Mouse (Mus musculus): ENCODE measurements at regions not wholly inside any gene's neighbourhood (a gene's known extent, or its start where the extent isn't known, plus 50 kb on each side); places are given as distances from the start of the nearest gene placed in this dataset.
"Not testable (repeated sequence)": the region's sequence is repeated elsewhere in the genome, so short reads cannot be mapped to it uniquely, and the experiment has no call there.

GRCm38 (mm10) chr8:78118493-78118892, 94.6 kb upstream of the Ttc29 start:
- Histone ChIP-seq H3K9me3 (replicated peaks) (no peaks in the 10 kb centered on the region), H3K4me3 (replicated peaks) (no peak overlapping the region), H3K9ac (no peak overlapping the region), H3K27ac (no peak overlapping the region), H3K4me2 (no peak overlapping the region), H3K4me1 (replicated peaks) (no peaks in the 10 kb centered on the region), H3K27me3 (no peaks in the 10 kb centered on the region; the same call in 1 of the 2 replicates), H3K36me3 (no peaks in the 10 kb centered on the region)
- WGBS (ENCODE audit: insufficient replicate concordance): 73% methylated on average over 9 of the region's 9 CpGs
- ATAC-seq (ENCODE audit: low read depth): no peak
- DNase-seq: no peak

- Histone ChIP-seq H3K36me3 (no peaks in the 10 kb centered on the region), H3K9me3 (replicated peaks) (no peaks in the 10 kb centered on the region), H3K4me2 (no peak overlapping the region), H3K27me3 (no peaks in the 10 kb centered on the region; the same call in 1 of the 2 replicates), H3K27ac (no peak overlapping the region), H3K4me1 (replicated peaks) (no peaks in the 10 kb centered on the region), H3K4me3 (replicated peaks) (no peak overlapping the region), H3K9ac (no peak overlapping the region)
- DNase-seq (no peak), ATAC-seq (ENCODE audit: low read depth) (no peak)
- 77% methylated on average over 11 of the region's 11 CpGs for WGBS (ENCODE audit: insufficient replicate concordance)
Observed at GRCm38 (mm10) chr8:78119682-78120081, 93.4 kb upstream of the Ttc29 start.

GRCm38 (mm10) chr8:78124248-78124647, 88.8 kb upstream of the Ttc29 start:
- Histone ChIP-seq H3K9ac (no peak overlapping the region), H3K4me1 (replicated peaks) (no peaks in the 10 kb centered on the region), H3K27me3 (no peaks in the 10 kb centered on the region), H3K4me2 (no peak overlapping the region), H3K27ac (no peak overlapping the region), H3K36me3 (no peaks in the 10 kb centered on the region), H3K4me3 (replicated peaks) (no peak overlapping the region), H3K9me3 (replicated peaks) (no peaks in the 10 kb centered on the region)
- 32% methylated on average over 5 of the region's 5 CpGs for WGBS (ENCODE audit: insufficient replicate concordance)
- DNase-seq (peak; percentile 2), ATAC-seq (ENCODE audit: low read depth) (no peak)

GRCm38 (mm10) chr8:78127852-78128251, 85.2 kb upstream of the Ttc29 start:
- H3K4me2 ChIP-seq: no peak overlapping the region
- DNase-seq: no peak
- H3K4me3 ChIP-seq (replicated peaks): no peak overlapping the region
- H3K9me3 ChIP-seq (replicated peaks): no peaks in the 10 kb centered on the region
- ATAC-seq (ENCODE audit: low read depth): no peak
- no peak overlapping the region for H3K9ac ChIP-seq
- no peaks in the 10 kb centered on the region for H3K4me1 ChIP-seq (replicated peaks)
- no peaks in the 10 kb centered on the region for H3K36me3 ChIP-seq
- WGBS (ENCODE audit: insufficient replicate concordance): 11% methylated on average over 2 of the region's 2 CpGs
- H3K27me3 ChIP-seq: no peaks in the 10 kb centered on the region
- no peak overlapping the region for H3K27ac ChIP-seq

GRCm38 (mm10) chr8:78129061-78129460, 84.0 kb upstream of the Ttc29 start:
- WGBS (ENCODE audit: insufficient replicate concordance): 61% methylated on average over 5 of the region's 5 CpGs
- Histone ChIP-seq H3K9me3 (replicated peaks) (no peaks in the 10 kb centered on the region), H3K4me2 (no peak overlapping the region), H3K27ac (no peak overlapping the region), H3K4me1 (replicated peaks) (no peaks in the 10 kb centered on the region), H3K36me3 (no peaks in the 10 kb centered on the region), H3K9ac (no peak overlapping the region), H3K27me3 (no peaks in the 10 kb centered on the region), H3K4me3 (replicated peaks) (no peak overlapping the region)
- no peak for DNase-seq
- no peak for ATAC-seq (ENCODE audit: low read depth)

- H3K4me1 ChIP-seq (replicated peaks); H3K36me3 ChIP-seq; ATAC-seq (ENCODE audit: low read depth); H3K27me3 ChIP-seq; H3K4me3 ChIP-seq (replicated peaks); H3K9me3 ChIP-seq (replicated peaks); DNase-seq; H3K9ac ChIP-seq; H3K4me2 ChIP-seq; H3K27ac ChIP-seq: not testable (repeated sequence)
- 61% methylated on average over 14 of the region's 15 CpGs for WGBS (ENCODE audit: insufficient replicate concordance)
Observed at GRCm38 (mm10) chr8:78139514-78139913, 73.6 kb upstream of the Ttc29 start.

- ATAC-seq (ENCODE audit: low read depth) (no peak), DNase-seq (no peak)
- no peaks in the 10 kb centered on the region; the same call in 1 of the 2 replicates for H3K9me3 ChIP-seq (replicated peaks)
- H3K4me3 ChIP-seq (replicated peaks): no peak overlapping the region
- H3K9ac ChIP-seq: no peak overlapping the region
- H3K4me1 ChIP-seq (replicated peaks): no peaks in the 10 kb centered on the region
- no peaks in the 10 kb centered on the region for H3K27me3 ChIP-seq
- no peaks in the 10 kb centered on the region for H3K36me3 ChIP-seq
- no peak overlapping the region for H3K4me2 ChIP-seq
- H3K27ac ChIP-seq: no peak overlapping the region
- 64% methylated on average over 6 of the region's 6 CpGs for WGBS (ENCODE audit: insufficient replicate concordance)
Observed at GRCm38 (mm10) chr8:78147170-78147569, 65.9 kb upstream of the Ttc29 start.

GRCm38 (mm10) chr8:78148006-78148405, 65.1 kb upstream of the Ttc29 start:
- 76% methylated on average over 2 of the region's 2 CpGs for whole genome bisulfite sequencing (ENCODE audit: insufficient replicate concordance)
- no peaks in the 10 kb centered on the region for H3K36me3 ChIP-seq
- H3K4me2 ChIP-seq: no peak overlapping the region
- no peak overlapping the region for H3K27ac ChIP-seq
- no peaks in the 10 kb centered on the region for H3K4me1 ChIP-seq (replicated peaks)
- no peaks in the 10 kb centered on the region; the same call in 1 of the 2 replicates for H3K9me3 ChIP-seq (replicated peaks)
- no peak overlapping the region for H3K9ac ChIP-seq
- no peak for ATAC-seq (ENCODE audit: low read depth)
- DNase-seq: no peak
- H3K4me3 ChIP-seq (replicated peaks): no peak overlapping the region
- H3K27me3 ChIP-seq: no peaks in the 10 kb centered on the region

GRCm38 (mm10) chr8:78154873-78155272, 58.2 kb upstream of the Ttc29 start:
- Histone ChIP-seq H3K4me2 (no peak overlapping the region), H3K27me3 (no peaks in the 10 kb centered on the region), H3K27ac (no peak overlapping the region), H3K9ac (no peak overlapping the region), H3K4me1 (replicated peaks) (no peaks in the 10 kb centered on the region), H3K4me3 (replicated peaks) (no peak overlapping the region), H3K9me3 (replicated peaks) (no peaks in the 10 kb centered on the region), H3K36me3 (no peaks in the 10 kb centered on the region)
- DNase-seq (no peak), ATAC-seq (ENCODE audit: low read depth) (no peak)
- WGBS (ENCODE audit: insufficient replicate concordance): 51% methylated on average over 8 of the region's 8 CpGs

GRCm38 (mm10) chr8:78162046-78162445, 51.1 kb upstream of the Ttc29 start:
- H3K4me1 ChIP-seq (replicated peaks): no peaks in the 10 kb centered on the region
- no peaks in the 10 kb centered on the region for H3K27me3 ChIP-seq
- H3K36me3 ChIP-seq: no peaks in the 10 kb centered on the region
- H3K9ac ChIP-seq: no peak overlapping the region
- DNase-seq (no peak), ATAC-seq (ENCODE audit: low read depth) (no peak)
- H3K27ac ChIP-seq: no peak overlapping the region
- no peaks in the 10 kb centered on the region for H3K9me3 ChIP-seq (replicated peaks)
- WGBS (ENCODE audit: insufficient replicate concordance): 53% methylated on average over 1 of the region's 1 CpGs
- no peak overlapping the region for H3K4me2 ChIP-seq
- H3K4me3 ChIP-seq (replicated peaks): no peak overlapping the region

- no peak overlapping the region for H3K27ac ChIP-seq
- no peak for ATAC-seq (ENCODE audit: low read depth)
- 71% methylated on average over 5 of the region's 5 CpGs for WGBS (ENCODE audit: insufficient replicate concordance)
- no peak overlapping the region for H3K4me3 ChIP-seq (replicated peaks)
- H3K4me2 ChIP-seq: no peak overlapping the region
- no peaks in the 10 kb centered on the region for H3K4me1 ChIP-seq (replicated peaks)
- no peak for DNase-seq
- no peaks in the 10 kb centered on the region for H3K9me3 ChIP-seq (replicated peaks)
- no peak overlapping the region for H3K9ac ChIP-seq
- H3K36me3 ChIP-seq: no peaks in the 10 kb centered on the region
- H3K27me3 ChIP-seq: no peaks in the 10 kb centered on the region
Observed at GRCm38 (mm10) chr8:78162763-78163508, 50.2 kb upstream of the Ttc29 start.
